Mouse (Mus musculus) forebrain, embryonic 10.5 days (tissue): ENCODE data around the gene Galt. TPM values are rescaled to one million over a fixed set of nuclear protein-coding genes. Genes with fewer than 3 reads are reported as not detected.
"Not testable (repeated sequence)": the region's sequence is repeated elsewhere in the genome, so short reads cannot be mapped to it uniquely, and the experiment has no call there.

Source experiments
- DNase-seq: peaks from one replicate; pipeline ENCODE4 v3.0.0-alpha.2; 2017; ENCODE audit warnings: low spot score; ENCODE audit errors: extremely low spot score
- H3K27ac ChIP-seq: fragments of 300-500 bp; sonication (generic); 2 replicates; pipeline ENCODE4 v1.5.1; 2016; ENCODE audit warnings: mild to moderate bottlenecking
- H3K27me3 ChIP-seq: fragments of 300-500 bp; sonication (generic); 2 replicates; pipeline ENCODE4 v1.6.1; 2016; ENCODE audit warnings: mild to moderate bottlenecking; ENCODE audit not compliant: poor library complexity, severe bottlenecking
- H3K36me3 ChIP-seq: fragments of 300-500 bp; sonication (generic); replicated peaks from 2 replicates; pipeline ENCODE4 v1.6.1; 2016; ENCODE audit warnings: mild to moderate bottlenecking, moderate library complexity
- H3K4me1 ChIP-seq: fragments of 300-500 bp; sonication (generic); 2 replicates; pipeline ENCODE4 v1.6.1; 2016
- H3K4me3 ChIP-seq: fragments of 300-500 bp; sonication (generic); 2 replicates; pipeline ENCODE4 v1.5.1; 2016; ENCODE audit warnings: mild to moderate bottlenecking, moderate library complexity
- H3K9me3 ChIP-seq: fragments of 300-500 bp; sonication (generic); 2 replicates; pipeline ENCODE4 v1.6.1; 2016; ENCODE audit warnings: mild to moderate bottlenecking, moderate library complexity
- WGBS: fragments of 180-500 bp; shearing (Covaris S2); methylation state at CpG from one replicate; pipeline ENCODE4 v1.1.7; 2016; 5-methylcytosine and 5-hydroxymethylcytosine counted together
- polyA plus RNA-seq: library from polyadenylated mRNA; unstranded; fragments of >200 nt; fragmentation: Nextera tagmentation; extraction: Ambion mirVana; gene quantifications from 2 replicates; pipeline ENCODE4 v1.2.1, GENCODE M21; 2016

Gene Galt
- polyA plus RNA-seq, 1 experiment from 2014 or later = 23.6 TPM

- not testable (repeated sequence) for H3K27me3 ChIP-seq, H3K9me3 ChIP-seq, H3K4me3 ChIP-seq, DNase-seq
- 73% methylated on average over 3 of the region's 6 CpGs for WGBS
- Histone ChIP-seq H3K4me1 (peaks cover 43% of the 10 kb centered on the region), H3K36me3 (peaks cover 18% of the 10 kb centered on the region), H3K27ac (0 out of 2 replicates have a peak overlapping the region, but pooled peaks have one; percentile 87)
Observed at GRCm38 (mm10) chr4:41763176-41763575, 8.1 kb downstream of the Galt start.

- Histone ChIP-seq H3K36me3 (peaks cover 11% of the 10 kb centered on the region), H3K4me1 (peaks cover 11% of the 10 kb centered on the region)
- WGBS = 86% methylated on average over 10 of the region's 10 CpGs
- H3K9me3 ChIP-seq, H3K27ac ChIP-seq, DNase-seq, H3K4me3 ChIP-seq, H3K27me3 ChIP-seq: not testable (repeated sequence)
Observed at GRCm38 (mm10) chr4:41767301-41767700, 12.3 kb downstream of the Galt start.

GRCm38 (mm10) chr4:41772946-41773345 is 17.9 kb downstream of the Galt start:
- DNase-seq, H3K36me3 ChIP-seq, H3K4me1 ChIP-seq, H3K9me3 ChIP-seq, H3K27me3 ChIP-seq, H3K27ac ChIP-seq: not testable (repeated sequence)
- WGBS = 3% methylated on average over 7 of the region's 16 CpGs
- H3K4me3 ChIP-seq = peak overlapping the region; percentile 40

GRCm38 (mm10) chr4:41773502-41773901 is 18.5 kb downstream of the Galt start:
- not testable (repeated sequence) for H3K27me3 ChIP-seq, H3K4me1 ChIP-seq, H3K9me3 ChIP-seq, H3K36me3 ChIP-seq
- 1% methylated on average over 23 of the region's 25 CpGs for WGBS
- peak overlapping the region; percentile 55 for H3K4me3 ChIP-seq
- DNase-seq = peak; percentile 68
- peak overlapping the region; percentile 76 for H3K27ac ChIP-seq

GRCm38 (mm10) chr4:41774002-41774401 is 19.0 kb downstream of the Galt start, which contains the start of gene Ccl27a:
Gene Ccl27a, minus strand, starts transcription at chr4:41774247.
- H3K27me3 ChIP-seq, H3K4me1 ChIP-seq, H3K9me3 ChIP-seq, H3K36me3 ChIP-seq: not testable (repeated sequence)
- under 1% methylated on average over 12 of the region's 14 CpGs for WGBS
- peak; percentile 81 for DNase-seq
- Histone ChIP-seq H3K4me3 (peak within 1 kb of the TSS; percentile 55), H3K27ac (peak within 1 kb of the TSS; percentile 76)

GRCm38 (mm10) chr4:41774506-41774905 is 19.5 kb downstream of the Galt start:
- WGBS = 62% methylated on average over 3 of the region's 3 CpGs

GRCm38 (mm10) chr4:41775840-41776239 is 20.8 kb downstream of the Galt start:
- not testable (repeated sequence) for H3K4me3 ChIP-seq, H3K36me3 ChIP-seq
- 95% methylated on average over 1 of the region's 1 CpGs for WGBS

More at GRCm38 (mm10) chr4:41774506-41774905, 19.5 kb downstream of the Galt start:
- H3K27ac ChIP-seq = peak overlapping the region; percentile 60; the same call in 1 of the 2 replicates
- H3K36me3 ChIP-seq, H3K27me3 ChIP-seq, H3K4me1 ChIP-seq, DNase-seq, H3K9me3 ChIP-seq: not testable (repeated sequence)
- H3K4me3 ChIP-seq = peak overlapping the region; percentile 44

GRCm38 (mm10) chr4:41781271-41781670 is 26.2 kb downstream of the Galt start:
- H3K27ac ChIP-seq, H3K36me3 ChIP-seq, H3K9me3 ChIP-seq, DNase-seq, H3K27me3 ChIP-seq, H3K4me3 ChIP-seq: not testable (repeated sequence)
- H3K4me1 ChIP-seq = peaks cover 19% of the 10 kb centered on the region
- WGBS = 13% methylated on average over 9 of the region's 9 CpGs

More at GRCm38 (mm10) chr4:41775840-41776239, 20.8 kb downstream of the Galt start:
- not testable (repeated sequence) for H3K27ac ChIP-seq, DNase-seq, H3K4me1 ChIP-seq, H3K27me3 ChIP-seq, H3K9me3 ChIP-seq

- not testable (repeated sequence) for H3K4me3 ChIP-seq, DNase-seq, H3K27me3 ChIP-seq, H3K9me3 ChIP-seq, H3K36me3 ChIP-seq
- H3K4me1 ChIP-seq = peaks cover 19% of the 10 kb centered on the region
- 14% methylated on average over 20 of the region's 21 CpGs for WGBS
- peak overlapping the region; percentile 44; the same call in 1 of the 2 replicates for H3K27ac ChIP-seq
Observed at GRCm38 (mm10) chr4:41781748-41782485, 26.9 kb downstream of the Galt start.

- not testable (repeated sequence) for H3K27ac ChIP-seq, H3K9me3 ChIP-seq, DNase-seq, H3K36me3 ChIP-seq, H3K4me3 ChIP-seq, H3K27me3 ChIP-seq
- H3K4me1 ChIP-seq = peaks cover 19% of the 10 kb centered on the region
- WGBS = 18% methylated on average over 4 of the region's 4 CpGs
Observed at GRCm38 (mm10) chr4:41782711-41783110, 27.7 kb downstream of the Galt start.

GRCm38 (mm10) chr4:41783197-41783596 is 28.2 kb downstream of the Galt start:
- peaks cover 19% of the 10 kb centered on the region for H3K4me1 ChIP-seq
- not testable (repeated sequence) for DNase-seq, H3K36me3 ChIP-seq, H3K27ac ChIP-seq, H3K27me3 ChIP-seq, H3K4me3 ChIP-seq, H3K9me3 ChIP-seq
- 33% methylated on average over 3 of the region's 3 CpGs for WGBS
